8 mouse cellular contexts compared by ENCODE assay signal in genomic region chr4:31963354-31964193, GRCm38 (mm10). TPM values are rescaled to one million over a fixed set of nuclear protein-coding genes. Genes with fewer than 3 reads are reported as not detected.
DNase-seq lines count a peak whose midpoint lies in the region; ATAC-seq lines count a peak whose summit lies in the region.

Gene Map3k7, plus strand, starts transcription at chr4:31964097.

- peak; percentile 83 for ATAC-seq in CD4-positive, CD25-positive, alpha-beta regulatory T cell, adult 4 months
- peak; percentile 90 for ATAC-seq in heart, embryonic 14.5 days (ENCODE audit: insufficient number of reproducible peaks, insufficient read depth, low FRiP score, low read depth)
- peak; percentile 92 for ATAC-seq in liver, embryonic 13.5 days (ENCODE audit: low read depth)
- peak; percentile 99 for ATAC-seq in stomach, embryonic 16.5 days (ENCODE audit: insufficient read depth, low FRiP score)

- H3K36me3 ChIP-seq in heart, embryonic 14.5 days (ENCODE audit: control insufficient read depth, insufficient read depth, low read length) = no peaks in the 10 kb centered on the region
- H3K36me3 ChIP-seq in liver, embryonic 13.5 days = no peaks in the 10 kb centered on the region; the same call in 1 of the 2 replicates
- no peaks in the 10 kb centered on the region for H3K36me3 ChIP-seq in stomach, embryonic 16.5 days (ENCODE audit: control insufficient read depth, insufficient read depth, low read length)

- H3K27ac ChIP-seq in heart, embryonic 14.5 days (replicated peaks in 1 of 2; ENCODE audit: control insufficient read depth in 1 of 2, insufficient read depth in 1 of 2, low read depth in 2 of 2, low read length in 2 of 2) = peak within 1 kb of the TSS; percentile 98 to 99
- peak within 1 kb of the TSS; percentile 95 for H3K27ac ChIP-seq in liver, embryonic 13.5 days
- H3K27ac ChIP-seq in stomach, embryonic 16.5 days (ENCODE audit: low read length) = peak within 1 kb of the TSS; percentile 99

- peak; percentile 81 for DNase-seq in c-Kit-negative CD71-positive TER-119-positive erythroid progenitor cells, embryonic 14.5 days (ENCODE audit: low read depth, low spot score)
- peak; percentile 90 for DNase-seq in fibroblast of lung, adult 2 months (ENCODE audit: low read depth)
- peak; percentile 95 for DNase-seq in kidney, postnatal 14 days
- peak; percentile 86 for DNase-seq in liver, embryonic 13.5 days
- DNase-seq in neural tube, embryonic 10.5 days (ENCODE audit: extremely low spot score, low spot score) = peak; percentile 96

- under 1% methylated on average over 88 of the region's 88 CpGs for WGBS in heart, embryonic 14.5 days
- whole genome bisulfite sequencing in liver, embryonic 13.5 days (ENCODE audit: insufficient replicate concordance) = under 1% methylated on average over 88 of the region's 88 CpGs
- WGBS in stomach, embryonic 16.5 days = under 1% methylated on average over 88 of the region's 88 CpGs

- no peaks in the 10 kb centered on the region for H3K9me3 ChIP-seq in heart, embryonic 14.5 days (ENCODE audit: control insufficient read depth, low read length)
- H3K9me3 ChIP-seq in liver, embryonic 13.5 days (replicated peaks) = no peaks in the 10 kb centered on the region
- no peaks in the 10 kb centered on the region for H3K9me3 ChIP-seq in stomach, embryonic 16.5 days (replicated peaks; ENCODE audit: control insufficient read depth, low read length)

- H3K27me3 ChIP-seq in heart, embryonic 14.5 days (ENCODE audit: control insufficient read depth, insufficient read depth, low read length) = no peaks in the 10 kb centered on the region
- H3K27me3 ChIP-seq in liver, embryonic 13.5 days = no peaks in the 10 kb centered on the region
- no peaks in the 10 kb centered on the region for H3K27me3 ChIP-seq in stomach, embryonic 16.5 days (ENCODE audit: control insufficient read depth, insufficient read depth, low read length)

- H3K9ac ChIP-seq in heart, embryonic 14.5 days (ENCODE audit: low read length) = peak within 1 kb of the TSS; percentile 96
- H3K9ac ChIP-seq in liver, embryonic 13.5 days = peak within 1 kb of the TSS; percentile 91
- peak within 1 kb of the TSS; percentile 94 for H3K9ac ChIP-seq in stomach, embryonic 16.5 days (ENCODE audit: low read length)

- H3K4me3 ChIP-seq in heart, embryonic 14.5 days (ENCODE audit: control insufficient read depth in 1 of 2, insufficient read depth in 1 of 2, low read depth in 1 of 2, low read length in 2 of 2) = peak within 1 kb of the TSS; percentile 95 to 97
- peak within 1 kb of the TSS; percentile 87 for H3K4me3 ChIP-seq in liver, embryonic 13.5 days (replicated peaks)
- peak within 1 kb of the TSS; percentile 93 for H3K4me3 ChIP-seq in stomach, embryonic 16.5 days (replicated peaks; ENCODE audit: low read length)

- H3K4me1 ChIP-seq in heart, embryonic 14.5 days (ENCODE audit: control insufficient read depth in 2 of 2, insufficient read depth in 2 of 2, low read length in 2 of 2) = peaks cover 0 to 30% of the 10 kb centered on the region in 2 experiments; a peak in 2 of 4 replicates
- H3K4me1 ChIP-seq in liver, embryonic 13.5 days (replicated peaks) = peaks cover 36% of the 10 kb centered on the region
- H3K4me1 ChIP-seq in stomach, embryonic 16.5 days (ENCODE audit: control insufficient read depth, insufficient read depth, low read length) = peaks cover 11% of the 10 kb centered on the region

- H3K4me2 ChIP-seq in heart, embryonic 14.5 days (ENCODE audit: low read length) = peak within 1 kb of the TSS; percentile 89
- peak within 1 kb of the TSS; percentile 83 for H3K4me2 ChIP-seq in liver, embryonic 13.5 days
- peak within 1 kb of the TSS; percentile 84 for H3K4me2 ChIP-seq in stomach, embryonic 16.5 days (ENCODE audit: low read depth, low read length)

RNA-seq across cellular contexts. Expression of gene Map3k7, which starts in this region (rescaled TPM):
- 1 to 10 TPM; 7.6 to 8.0 TPM for polyA plus RNA-seq in CD4-positive, CD25-positive, alpha-beta regulatory T cell, adult 4 months (2017; shearing (Covaris generic))
- 42.7 and 44.0 TPM in 2 replicates for polyA plus RNA-seq in heart, embryonic 14.5 days (2014; fragmentation: Nextera tagmentation; extraction: Ambion mirVana)
- 11.7 and 14.1 TPM in 2 replicates for polyA plus RNA-seq in liver, embryonic 13.5 days (2015; fragmentation: Nextera tagmentation; extraction: Ambion mirVana)
- polyA plus RNA-seq in stomach, embryonic 16.5 days (2015; fragmentation: Nextera tagmentation; extraction: Ambion mirVana) = 11.5 and 12.5 TPM in 2 replicates

Comparison
In these comparisons a context has a peak if more than half of its experiments do, and no peak if none do; other contexts are left out.
1. Peak in every context shown above with its lines: DNase-seq, ATAC-seq, H3K4me3 ChIP-seq and H3K27ac ChIP-seq.